In genomic region chr7:19525105-19525481, GRCm38 (mm10) we compare ENCODE assay signal across 25 mouse cellular contexts. TPM values are rescaled to one million over a fixed set of nuclear protein-coding genes. Genes with fewer than 3 reads are reported as not detected.
A peak's percentile ranks its signal among the peaks of the same experiment; 100 is the strongest.
DNase-seq lines count a peak whose midpoint lies in the region; ATAC-seq and TF ChIP-seq lines count a peak whose summit lies in the region.
"Had no signal": no experiment of that assay in that cellular context is flagged by ENCODE, and none has a peak within 500 bp of the region (broad histone marks: within the 10 kb centered on the region; RNA-seq: fewer than 3 reads in every experiment).

No protein-coding gene starts in this region.

- DNase-seq in hindbrain, postnatal 0 days (ENCODE audit: low spot score): no peak
- no peak for DNase-seq in lung, embryonic 14.5 days
- DNase-seq in lung, adult 18-20 months: no peak
- DNase-seq in fat pad, adult 2 months (ENCODE audit: extremely low read depth, low read depth, low spot score): peak; percentile 25
- no peak for DNase-seq in left cerebral cortex, postnatal 4 days
- DNase-seq: adrenal gland, adult 2 months; cerebellum, adult 18-20 months; cerebellum, postnatal 14 days; gastrocnemius, postnatal 10 days; heart, postnatal 4 days; kidney, adult 18-20 months; kidney, postnatal 25 days; lung, postnatal 10 days; midbrain, embryonic 14.5 days had no signal

- intact Hi-C loops in left cerebral cortex, postnatal 4 days (cut with DNase I): no loop called here

- no peak overlapping the region for H3ac ChIP-seq in myocyte (ENCODE audit: control insufficient read depth, insufficient read length)

- no peak overlapping the region for H3K9ac ChIP-seq in hindbrain, embryonic 13.5 days
- H3K9ac ChIP-seq in hindbrain, postnatal 0 days (replicated peaks; ENCODE audit: low read length): no peak overlapping the region
- no peak overlapping the region for H3K9ac ChIP-seq in lung, embryonic 14.5 days
- H3K9ac ChIP-seq: liver, embryonic 14.5 days had no signal

- no peak overlapping the region for H3K27ac ChIP-seq in hindbrain, embryonic 13.5 days
- H3K27ac ChIP-seq in hindbrain, postnatal 0 days: no peak overlapping the region
- no peak overlapping the region for H3K27ac ChIP-seq in lung, embryonic 14.5 days (ENCODE audit: low read depth)
- H3K27ac ChIP-seq: forebrain, embryonic 15.5 days; liver, embryonic 14.5 days had no signal

- TF ChIP-seq POLR2A in myocyte (IDR thresholded peaks at IDR 0.05; ENCODE audit: insufficient read length, low read depth): no peak

- peaks cover 29% of the 10 kb centered on the region for H3K4me1 ChIP-seq in hindbrain, embryonic 13.5 days (replicated peaks)
- H3K4me1 ChIP-seq in hindbrain, postnatal 0 days (ENCODE audit: insufficient read depth, low read length): no peaks in the 10 kb centered on the region; the same call in 1 of the 2 replicates
- H3K4me1 ChIP-seq in lung, embryonic 14.5 days (ENCODE audit: insufficient read depth): peaks cover 9% of the 10 kb centered on the region; the same call in 1 of the 2 replicates

- peaks cover 58% of the 10 kb centered on the region for H3K27me3 ChIP-seq in hindbrain, embryonic 13.5 days
- peaks cover 24% of the 10 kb centered on the region for H3K27me3 ChIP-seq in hindbrain, postnatal 0 days (ENCODE audit: insufficient read depth, low read length)
- peaks cover 53% of the 10 kb centered on the region for H3K27me3 ChIP-seq in lung, embryonic 14.5 days (ENCODE audit: insufficient read depth, low read length)
- peaks cover 45% of the 10 kb centered on the region for H3K27me3 ChIP-seq in myocyte (ENCODE audit: control insufficient read depth, insufficient read depth, insufficient read length)
- H3K27me3 ChIP-seq: CH12.LX had no signal

- no peak overlapping the region for H3K4me3 ChIP-seq in hindbrain, embryonic 13.5 days
- H3K4me3 ChIP-seq in hindbrain, postnatal 0 days (ENCODE audit: low read length): no peak overlapping the region
- H3K4me3 ChIP-seq in lung, embryonic 14.5 days (ENCODE audit: low read depth, low read length): no peak overlapping the region
- no peak overlapping the region for H3K4me3 ChIP-seq in myocyte

- 72% methylated on average over 2 of the region's 2 CpGs for WGBS in hindbrain, embryonic 13.5 days
- 65% methylated on average over 2 of the region's 2 CpGs for WGBS in hindbrain, postnatal 0 days
- WGBS in lung, embryonic 14.5 days: 66% methylated on average over 2 of the region's 2 CpGs

- no peaks in the 10 kb centered on the region for H3K9me3 ChIP-seq in hindbrain, embryonic 13.5 days
- H3K9me3 ChIP-seq in hindbrain, postnatal 0 days (ENCODE audit: low read length): no peaks in the 10 kb centered on the region
- H3K9me3 ChIP-seq in lung, embryonic 14.5 days (ENCODE audit: low read depth, low read length): no peaks in the 10 kb centered on the region
- H3K9me3 ChIP-seq: forebrain, embryonic 15.5 days; heart, embryonic 10.5 days had no signal

- H3K79me2 ChIP-seq in myocyte (ENCODE audit: control insufficient read depth, insufficient read depth): no peaks in the 10 kb centered on the region

- peaks cover 18% of the 10 kb centered on the region for H3K36me3 ChIP-seq in hindbrain, embryonic 13.5 days
- H3K36me3 ChIP-seq in hindbrain, postnatal 0 days (ENCODE audit: insufficient read depth, low read length): 0 out of 2 replicates have a peak, but pooled peaks cover 3% of the 10 kb centered on the region
- H3K36me3 ChIP-seq in lung, embryonic 14.5 days (ENCODE audit: insufficient read depth): peaks cover 19% of the 10 kb centered on the region
- no peaks in the 10 kb centered on the region for H3K36me3 ChIP-seq in myocyte (ENCODE audit: control insufficient read depth, insufficient read depth)

- TF ChIP-seq CTCF in hindbrain, postnatal 0 days (IDR thresholded peaks at IDR 0.05; ENCODE audit: low read depth): no peak
- TF ChIP-seq CTCF in lung, embryonic 14.5 days (IDR thresholded peaks at IDR 0.05; ENCODE audit: low read depth): peak; percentile 33; the same call in 1 of the 2 replicates

- ATAC-seq in hindbrain, embryonic 13.5 days (ENCODE audit: low FRiP score): no peak
- ATAC-seq in hindbrain, postnatal 0 days: no peak
- no peak for ATAC-seq in lung, embryonic 14.5 days (ENCODE audit: insufficient read depth)
- ATAC-seq: Patski had no signal

- H3K4me2 ChIP-seq in hindbrain, embryonic 13.5 days: peak overlapping the region; percentile 78; the same call in 1 of the 2 replicates
- no peak overlapping the region for H3K4me2 ChIP-seq in hindbrain, postnatal 0 days (ENCODE audit: low read depth, low read length)
- H3K4me2 ChIP-seq in lung, embryonic 14.5 days: no peak overlapping the region
- H3K4me2 ChIP-seq in myocyte (ENCODE audit: low read depth): no peak overlapping the region

TF ChIP-seq in myocyte, 11 proteins besides CTCF, POLR2A, EP300 and RAD21:
- TF ChIP-seq POLR2AphosphoS2 (IDR thresholded peaks at IDR 0.05; ENCODE audit: insufficient read length, low read depth) (peak; percentile 58), REST (IDR thresholded peaks at IDR 0.05; ENCODE audit: insufficient read depth, insufficient read length) (no peak)

RNA-seq across cellular contexts. Expression of gene Nkpd1, which starts 7.5 kb away (rescaled TPM):
- 0.32 and 0.50 TPM in 2 replicates for polyA plus RNA-seq in hindbrain, embryonic 13.5 days (2015; fragmentation: Nextera tagmentation; extraction: Ambion mirVana)
- total RNA-seq in hindbrain, postnatal 0 days (2014; rRNA removed): 1.9 and 4.4 TPM in 2 replicates
- 1.3 TPM in 2 replicates for polyA plus RNA-seq in hindbrain, postnatal 0 days (2015; fragmentation: Nextera tagmentation; extraction: Ambion mirVana)
- polyA plus RNA-seq in lung, embryonic 14.5 days (2014; fragmentation: Nextera tagmentation; extraction: Ambion mirVana): 0.11 TPM in 2 replicates
- 0.06 TPM for polyA plus RNA-seq in myocyte (2012; fragmentation: generic; extraction: Trizol)
- under 1 TPM; 0.90 to 0.91 TPM for total RNA-seq in left cerebral cortex, postnatal 4 days (2021)
- total RNA-seq: gastrocnemius, postnatal 10 days; granulocyte monocyte progenitor cell, adult 5-6 weeks; heart, postnatal 4 days; megakaryocyte, adult 5-6 weeks; neutrophil, adult 5-6 weeks had no signal
- polyA plus RNA-seq: heart, embryonic 16.5 days had no signal

RNA-seq across cellular contexts. Expression of gene Trappc6a, which starts 16.9 kb away (rescaled TPM):
- 43.9 and 44.9 TPM in 2 replicates for polyA plus RNA-seq in hindbrain, embryonic 13.5 days (2015; fragmentation: Nextera tagmentation; extraction: Ambion mirVana)
- total RNA-seq in hindbrain, postnatal 0 days (2014; rRNA removed): 26.4 and 46.5 TPM in 2 replicates
- 42.8 and 44.3 TPM in 2 replicates for polyA plus RNA-seq in hindbrain, postnatal 0 days (2015; fragmentation: Nextera tagmentation; extraction: Ambion mirVana)
- 77.3 and 83.5 TPM in 2 replicates for polyA plus RNA-seq in lung, embryonic 14.5 days (2014; fragmentation: Nextera tagmentation; extraction: Ambion mirVana)
- 57.3 TPM for polyA plus RNA-seq in myocyte (2012; fragmentation: generic; extraction: Trizol)
- 10 to 100 TPM; 17.9 to 19.0 TPM for total RNA-seq in left cerebral cortex, postnatal 4 days (2021)

RNA-seq across cellular contexts. Expression of gene Bloc1s3, which starts 16.9 kb away (rescaled TPM):
- 3.2 and 3.5 TPM in 2 replicates for polyA plus RNA-seq in hindbrain, embryonic 13.5 days (2015; fragmentation: Nextera tagmentation; extraction: Ambion mirVana)
- total RNA-seq in hindbrain, postnatal 0 days (2014; rRNA removed): 18.8 and 22.4 TPM in 2 replicates
- 3.8 and 4.3 TPM in 2 replicates for polyA plus RNA-seq in hindbrain, postnatal 0 days (2015; fragmentation: Nextera tagmentation; extraction: Ambion mirVana)
- 1.1 and 1.7 TPM in 2 replicates for polyA plus RNA-seq in lung, embryonic 14.5 days (2014; fragmentation: Nextera tagmentation; extraction: Ambion mirVana)
- 7.8 TPM for polyA plus RNA-seq in myocyte (2012; fragmentation: generic; extraction: Trizol)
- total RNA-seq in left cerebral cortex, postnatal 4 days (2021): 1 to 10 TPM; 8.5 to 8.8 TPM

RNA-seq across cellular contexts. Expression of gene Ppp1r37, which starts 37.8 kb away (rescaled TPM):
- polyA plus RNA-seq in hindbrain, embryonic 13.5 days (2015; fragmentation: Nextera tagmentation; extraction: Ambion mirVana): 32.1 and 32.7 TPM in 2 replicates
- total RNA-seq in hindbrain, postnatal 0 days (2014; rRNA removed): 125 and 128 TPM in 2 replicates
- 27.0 and 27.7 TPM in 2 replicates for polyA plus RNA-seq in hindbrain, postnatal 0 days (2015; fragmentation: Nextera tagmentation; extraction: Ambion mirVana)
- polyA plus RNA-seq in lung, embryonic 14.5 days (2014; fragmentation: Nextera tagmentation; extraction: Ambion mirVana): 4.7 and 6.2 TPM in 2 replicates
- 48.4 TPM for polyA plus RNA-seq in myocyte (2012; fragmentation: generic; extraction: Trizol)
- total RNA-seq in left cerebral cortex, postnatal 4 days (2021): 10 to 100 TPM; 81.1 to 85.1 TPM

RNA-seq across cellular contexts. Expression of gene Zfp296, which starts 52.0 kb away (rescaled TPM):
- 0.17 and 0.22 TPM in 2 replicates for polyA plus RNA-seq in hindbrain, embryonic 13.5 days (2015; fragmentation: Nextera tagmentation; extraction: Ambion mirVana)
- 0.25 TPM in 1 of 2 replicates, not detected in the other for total RNA-seq in hindbrain, postnatal 0 days (2014; rRNA removed)
- not detected in 2 replicates for polyA plus RNA-seq in hindbrain, postnatal 0 days (2015; fragmentation: Nextera tagmentation; extraction: Ambion mirVana)
- polyA plus RNA-seq in lung, embryonic 14.5 days (2014; fragmentation: Nextera tagmentation; extraction: Ambion mirVana): 0.27 and 0.38 TPM in 2 replicates
- 1.5 TPM for polyA plus RNA-seq in myocyte (2012; fragmentation: generic; extraction: Trizol)
- under 1 TPM; 0.22 to 0.24 TPM for total RNA-seq in left cerebral cortex, postnatal 4 days (2021)
